Mouse (Mus musculus): ENCODE data around the gene Cpa5.

DNA sequence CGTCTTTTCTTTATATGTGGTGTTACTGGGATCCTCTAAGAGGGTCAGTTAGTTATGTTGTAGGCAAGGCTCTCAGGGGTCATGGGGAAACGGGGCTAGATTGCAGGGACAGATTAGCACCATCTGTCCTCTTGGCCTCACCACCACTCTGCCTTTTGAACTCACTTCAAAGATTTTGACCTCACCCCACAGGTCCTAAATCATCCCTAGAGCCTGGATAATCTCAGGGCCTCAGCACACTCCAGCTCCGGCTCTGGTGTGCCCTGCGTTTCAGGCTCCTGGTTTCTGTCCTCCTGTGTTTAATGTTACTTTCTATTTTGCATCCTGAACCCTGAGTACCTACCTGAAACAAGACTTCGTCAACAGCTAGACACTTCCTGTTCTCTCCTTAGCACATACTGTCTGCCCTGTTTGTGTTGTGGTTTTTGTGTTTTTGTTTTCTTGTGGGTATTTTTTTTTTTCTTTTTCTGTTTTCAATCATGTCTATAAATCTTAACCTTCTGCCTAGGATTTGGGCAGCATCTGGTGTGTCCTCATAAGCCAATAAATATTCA lies 18.9 kb upstream of the Cpa5 start:
- no peak for TF ChIP-seq BHLHE40 (IDR thresholded peaks at IDR 0.05; ENCODE audit: borderline replicate concordance, low read depth, low read length)
- no peak for TF ChIP-seq CTCF (IDR thresholded peaks at IDR 0.05 in 2 of 3, conservative IDR thresholded peaks at IDR 0.05 in 1 of 3; ENCODE audit: control insufficient read depth in 1 of 3, insufficient read depth in 1 of 3, low read depth in 2 of 3, low read length in 3 of 3, poor library complexity in 1 of 3, severe bottlenecking in 1 of 3)
- TF ChIP-seq NELFE (IDR thresholded peaks at IDR 0.05; ENCODE audit: low read depth, low read length) = no peak
- TF ChIP-seq GATA1 (IDR thresholded peaks at IDR 0.05; ENCODE audit: low read depth, low read length) = no peak
- TF ChIP-seq SMC3 (IDR thresholded peaks at IDR 0.05; ENCODE audit: low read depth, low read length) = no peak
- TF ChIP-seq JUND (IDR thresholded peaks at IDR 0.05; ENCODE audit: low read depth, low read length) = no peak
- TF ChIP-seq POLR2A (IDR thresholded peaks at IDR 0.05; ENCODE audit: control insufficient read depth in 1 of 2, insufficient read depth in 1 of 2, low read depth in 1 of 2, low read length in 2 of 2, poor library complexity in 1 of 2) = no peak
- TF ChIP-seq EP300 (IDR thresholded peaks at IDR 0.05; ENCODE audit: low read depth in 1 of 2, low read length in 2 of 2) = no peak
- no peak for TF ChIP-seq POLR2AphosphoS5 (IDR thresholded peaks at IDR 0.05; ENCODE audit: borderline replicate concordance, low read depth, low read length)
- TF ChIP-seq MAFK (IDR thresholded peaks at IDR 0.05; ENCODE audit: borderline replicate concordance, low read depth, low read length) = no peak
- TF ChIP-seq TCF12 (IDR thresholded peaks at IDR 0.05; ENCODE audit: low read depth, low read length) = no peak
- no peak for TF ChIP-seq ZNF384 (IDR thresholded peaks at IDR 0.05; ENCODE audit: low read depth, low read length)
- no peak for TF ChIP-seq MYC (IDR thresholded peaks at IDR 0.05; ENCODE audit: low read depth, low read length)
